Mouse (Mus musculus): Measurements from ENCODE around the gene Eva1c.

Gene Eva1c

DNA sequence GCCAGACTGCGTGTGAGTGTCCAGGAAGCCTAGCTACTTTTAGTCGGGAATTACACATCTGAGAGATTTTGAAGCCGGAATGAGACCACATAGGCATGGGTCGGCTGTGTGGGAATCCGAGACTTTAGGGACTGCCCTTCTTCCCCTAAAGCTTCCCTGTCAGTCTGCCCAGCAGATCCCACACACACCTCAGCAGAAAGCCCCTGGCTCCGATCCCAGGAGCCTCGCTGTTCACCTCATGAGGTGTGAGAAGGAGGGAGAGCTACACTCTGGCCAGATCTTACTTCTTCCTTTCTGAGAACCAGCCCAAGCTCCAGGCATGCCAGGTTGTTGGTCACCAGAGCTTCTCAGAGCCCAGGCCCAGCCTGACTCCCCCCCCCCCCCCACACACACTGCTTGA, 38.2 kb downstream of the Eva1c start:
- no peak for DNase-seq (ENCODE audit: extremely low spot score, low spot score)

DNA sequence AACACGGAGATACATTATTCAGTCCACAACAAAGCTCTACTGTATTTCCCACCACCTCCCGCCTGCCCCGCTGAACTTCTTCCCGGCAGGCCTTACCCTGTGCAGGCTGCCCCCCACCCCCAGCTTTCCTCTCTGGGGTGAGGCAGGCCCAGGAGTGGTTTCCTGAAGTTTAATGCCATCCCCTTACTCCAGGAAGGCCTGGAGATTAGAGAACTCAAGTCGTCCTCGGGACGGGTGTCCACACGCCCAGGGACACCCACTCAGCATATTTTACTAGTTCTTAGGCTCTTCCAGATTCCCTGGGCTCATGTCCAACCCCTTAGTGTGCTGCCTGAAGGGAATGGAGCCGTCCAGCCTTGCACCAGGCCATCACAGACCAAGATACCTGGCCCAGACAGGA, 39.1 kb downstream of the Eva1c start:
- DNase-seq (ENCODE audit: extremely low spot score, low spot score) = no peak

DNA sequence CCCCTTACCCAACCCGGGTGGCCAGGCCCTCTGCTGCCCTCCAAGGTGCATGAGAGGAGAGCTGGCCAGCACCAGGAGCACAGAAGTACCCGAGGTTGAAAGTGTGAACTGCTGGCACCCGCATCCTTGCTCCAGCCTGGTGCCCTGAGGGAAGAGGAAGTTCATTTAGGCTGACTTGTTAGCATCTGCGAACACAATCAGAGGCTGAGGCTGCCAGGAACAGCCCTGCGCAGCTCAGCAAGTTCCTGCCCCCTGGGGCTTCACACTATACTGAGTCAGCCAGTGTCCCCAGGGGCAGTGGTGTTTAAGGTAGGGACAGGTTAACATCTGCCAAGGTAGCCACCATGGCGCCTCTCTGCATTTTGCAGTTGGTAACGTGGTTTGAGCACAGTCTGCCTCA, 41.6 kb downstream of the Eva1c start:
- no peak for DNase-seq (ENCODE audit: extremely low spot score, low spot score)

DNA sequence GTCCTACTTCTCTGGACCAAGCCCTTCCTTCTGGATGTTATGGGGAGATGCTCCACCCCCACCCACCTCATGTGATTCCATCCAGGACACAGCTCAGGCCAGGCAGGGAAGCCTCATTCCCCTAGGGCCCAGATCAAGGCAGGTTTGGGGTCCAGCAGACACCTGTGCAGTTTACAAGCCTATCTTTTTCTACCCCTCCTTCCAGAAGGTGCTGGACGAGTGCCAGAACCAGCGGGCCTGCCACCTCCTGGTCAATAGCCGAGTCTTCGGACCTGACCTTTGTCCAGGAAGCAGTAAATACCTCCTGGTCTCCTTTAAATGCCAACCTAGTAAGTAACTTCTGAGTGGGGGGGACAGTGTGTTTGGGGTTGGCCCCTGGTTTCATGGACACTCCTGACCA, 42.8 kb downstream of the Eva1c start:
- no peak for DNase-seq (ENCODE audit: extremely low spot score, low spot score)

DNA sequence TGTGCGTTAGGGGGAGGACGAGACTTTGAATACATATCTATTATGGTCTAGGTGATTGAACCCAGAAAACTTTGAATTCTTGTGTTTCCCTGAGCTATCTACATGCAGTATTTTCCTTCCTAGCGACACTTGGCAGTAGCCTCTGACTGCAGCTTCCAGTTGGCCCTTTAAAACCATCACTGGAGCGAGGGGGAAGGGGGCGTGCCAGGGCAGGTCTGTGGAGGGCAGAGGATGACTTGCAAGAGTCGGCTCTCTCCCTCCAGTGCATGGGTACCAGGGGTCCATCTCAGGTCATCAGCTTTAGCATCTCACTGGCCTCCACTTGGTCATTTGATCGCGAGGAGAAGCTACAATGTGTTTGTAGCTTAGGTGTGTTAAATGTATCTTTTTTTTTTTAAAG, 46.4 kb downstream of the Eva1c start:
- DNase-seq (ENCODE audit: extremely low spot score, low spot score) = no peak

DNA sequence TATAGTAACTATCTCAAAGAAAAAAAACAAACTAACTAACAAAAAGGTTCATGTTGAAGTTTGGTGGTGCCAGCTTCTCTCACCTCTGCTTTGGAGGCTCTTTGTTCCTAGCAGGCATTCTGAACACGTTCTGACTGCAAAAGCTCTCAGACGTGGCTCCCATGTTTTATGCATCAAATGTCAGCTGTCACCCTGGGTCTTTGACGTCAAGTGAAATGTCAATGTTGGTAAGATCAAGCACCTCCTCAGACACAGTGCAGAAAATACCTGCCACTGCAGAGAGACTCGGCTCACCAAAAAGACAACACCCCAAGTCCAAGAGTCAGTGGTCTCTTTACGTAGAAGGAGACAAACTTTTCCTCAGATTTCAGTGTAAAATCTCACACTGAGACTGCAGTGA, 48.0 kb downstream of the Eva1c start:
- DNase-seq (ENCODE audit: extremely low spot score, low spot score) = no peak

DNA sequence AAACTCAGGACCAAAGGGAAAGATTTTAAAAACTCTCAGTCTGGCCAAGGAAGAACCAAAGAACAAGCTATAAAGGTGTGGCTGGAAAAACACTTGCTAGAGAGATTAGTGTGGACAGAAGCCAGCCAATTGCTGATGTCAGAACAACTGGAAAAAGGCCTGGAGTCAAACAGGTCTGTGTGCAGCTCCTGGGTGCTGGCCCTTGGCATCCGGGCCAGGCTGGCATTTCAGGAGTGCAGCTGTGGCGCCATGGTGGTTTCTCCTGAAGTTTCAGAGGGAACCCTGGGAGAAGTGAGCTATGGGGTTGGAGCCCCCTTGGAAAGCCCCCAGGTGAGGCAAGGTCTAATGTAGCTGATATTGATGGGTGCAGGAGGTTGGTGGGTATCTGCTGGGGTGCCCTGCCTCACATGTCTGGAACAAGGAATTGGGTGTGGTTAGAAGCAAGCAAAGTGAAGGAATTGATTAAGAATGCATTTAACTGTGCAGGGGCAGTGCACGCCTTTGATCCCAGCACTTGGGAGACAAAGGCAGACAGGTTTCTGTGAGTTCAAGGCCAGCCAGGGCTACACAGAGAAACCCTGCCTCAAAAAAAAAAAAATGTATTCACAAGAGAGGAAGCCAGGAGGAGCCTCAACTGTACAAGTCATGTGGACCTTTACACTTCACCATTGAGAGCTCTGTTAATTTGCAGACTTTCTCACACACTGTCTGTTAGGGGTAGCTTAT, 51.8 kb downstream of the Eva1c start:
- no peak for DNase-seq (ENCODE audit: extremely low spot score, low spot score)

DNA sequence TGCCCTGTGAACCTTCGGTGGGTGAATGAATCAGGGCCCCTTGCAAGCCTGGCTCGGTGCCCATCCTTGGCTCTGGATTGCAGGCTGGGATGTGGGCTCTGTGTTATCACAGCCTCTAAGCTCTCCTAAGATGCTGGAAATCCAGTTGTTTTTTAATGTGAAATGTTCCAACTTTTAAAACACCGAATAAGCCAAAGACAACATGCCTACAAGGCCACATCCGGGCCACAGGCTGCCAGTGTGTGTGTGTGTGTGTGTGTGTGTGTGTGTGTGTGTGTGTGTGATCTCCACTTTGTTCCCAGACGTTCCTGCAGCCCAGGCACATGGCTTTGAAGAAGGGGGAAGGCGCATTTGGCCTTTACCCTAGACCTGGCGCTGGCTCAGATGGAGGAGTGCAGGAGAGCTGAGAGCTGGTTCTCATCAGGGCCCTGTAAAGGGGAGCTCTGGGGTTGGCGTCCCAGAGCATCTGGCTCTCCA, 56.0 kb downstream of the Eva1c start:
- no peak for DNase-seq (ENCODE audit: extremely low spot score, low spot score)

DNA sequence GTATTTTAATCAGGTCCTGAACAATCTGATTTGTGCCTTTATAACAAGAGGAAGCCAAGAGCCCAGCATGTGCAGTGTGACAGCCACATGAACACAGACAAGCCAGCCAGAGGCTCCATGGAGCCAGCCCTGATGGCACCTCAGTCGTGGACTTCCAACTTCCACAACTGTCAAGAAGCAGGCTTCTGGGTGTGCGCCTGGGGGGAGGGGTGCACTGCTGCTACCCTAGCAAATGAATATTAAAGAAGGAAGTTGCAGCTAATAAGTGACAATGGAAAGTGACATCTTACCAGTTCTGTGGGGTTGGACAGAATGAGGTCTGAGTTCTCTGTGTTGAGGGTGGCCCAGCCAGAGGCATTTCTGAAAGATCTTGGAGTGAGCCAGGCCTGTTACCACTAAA, 58.8 kb downstream of the Eva1c start:
- no peak for DNase-seq (ENCODE audit: extremely low spot score, low spot score)

DNA sequence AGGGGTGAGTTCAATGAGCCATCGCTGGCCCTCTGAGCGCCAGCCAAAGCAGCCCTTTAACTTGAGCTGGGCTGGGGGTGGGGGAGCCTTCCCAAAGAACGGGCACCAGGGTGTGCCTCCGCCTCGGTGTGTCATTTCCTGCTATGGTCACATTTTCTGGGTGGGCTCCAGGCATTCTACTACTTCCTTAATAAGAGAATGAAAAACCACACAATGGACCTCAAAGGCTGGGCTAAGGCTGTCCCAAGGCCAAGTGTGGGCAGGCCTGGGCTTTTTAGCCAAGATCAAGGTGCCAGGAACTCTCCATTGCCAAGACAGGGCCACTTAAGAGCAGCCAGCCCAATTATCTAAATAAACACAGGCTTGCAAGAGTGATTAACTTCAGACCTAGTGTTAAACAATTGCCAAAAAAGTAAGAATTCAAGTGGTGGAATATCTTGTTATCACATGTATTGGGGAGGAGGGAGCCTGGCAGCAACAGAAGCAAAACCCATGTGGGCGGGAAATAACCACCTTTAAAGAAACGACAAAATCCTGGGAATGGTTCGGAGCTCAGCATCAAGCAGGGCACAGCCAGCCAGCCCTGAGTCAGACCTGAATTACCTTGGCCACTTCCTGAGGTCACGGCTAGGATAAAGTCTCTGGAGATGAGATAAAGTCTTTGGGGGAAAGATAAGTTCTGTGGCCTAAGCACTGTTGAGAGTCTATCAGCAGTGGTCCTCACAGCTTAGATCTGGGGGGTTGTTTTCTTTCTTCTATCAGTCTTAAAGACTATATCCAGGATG, 59.5 kb downstream of the Eva1c start:
- no peak for DNase-seq (ENCODE audit: extremely low spot score, low spot score)

DNA sequence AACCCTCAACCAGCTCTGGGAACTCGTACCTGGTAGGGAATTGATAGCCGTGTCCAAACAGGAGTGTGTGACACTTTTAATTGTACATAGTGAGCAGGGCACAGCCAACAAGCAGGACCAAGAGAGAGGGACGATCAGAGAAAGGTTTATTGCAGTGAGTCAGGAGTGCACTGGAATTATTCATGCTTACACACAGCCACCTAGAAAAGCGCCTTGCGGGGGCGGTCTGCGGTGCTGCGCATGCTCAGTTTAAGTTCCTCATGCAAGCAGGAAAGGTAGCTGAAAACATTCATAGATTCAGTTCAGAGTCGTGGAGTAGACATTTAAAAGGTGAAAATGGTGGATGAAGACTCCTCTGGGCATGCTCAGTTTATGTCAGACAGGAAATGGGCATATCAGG, 64.2 kb downstream of the Eva1c start:
- DNase-seq (ENCODE audit: extremely low spot score, low spot score) = no peak

DNA sequence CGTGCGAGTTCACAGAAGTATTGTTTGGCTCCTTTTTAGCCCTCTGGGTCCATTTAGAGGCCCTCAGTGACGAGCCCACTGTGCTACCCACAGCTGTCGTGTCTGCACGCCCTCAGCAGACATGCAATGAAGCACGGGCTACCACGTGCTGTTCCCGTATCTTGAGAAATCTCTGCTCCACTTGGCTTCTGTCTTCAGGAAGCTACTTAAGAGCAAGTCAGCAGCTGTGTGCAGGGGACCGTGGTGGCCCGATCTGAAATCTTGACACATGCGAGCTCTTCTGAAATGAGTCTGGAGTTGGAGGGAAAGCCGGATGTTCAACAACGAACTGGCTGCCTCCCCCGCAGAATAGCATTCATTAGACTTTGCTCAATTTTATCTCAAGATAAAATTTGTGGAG, 65.1 kb downstream of the Eva1c start:
- DNase-seq (ENCODE audit: extremely low spot score, low spot score) = no peak

DNA sequence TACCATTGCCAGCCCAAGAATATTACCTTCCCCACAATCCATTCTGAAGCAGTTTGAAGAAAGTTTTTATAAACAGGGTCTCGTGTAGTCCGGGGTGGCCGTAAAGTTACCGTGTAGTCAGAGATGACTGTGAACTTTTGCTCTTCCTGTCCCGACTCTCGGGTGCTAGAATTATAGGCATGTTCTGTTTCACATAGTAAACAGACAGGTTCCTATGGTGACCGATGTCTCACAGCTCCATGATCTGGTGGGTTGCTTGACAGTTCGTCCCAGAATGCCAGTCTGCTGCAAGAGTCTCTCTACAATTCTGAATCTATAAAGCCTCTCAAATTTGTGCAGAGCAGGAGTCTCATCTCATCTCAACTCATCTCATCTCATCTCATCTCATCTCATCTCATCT, 65.6 kb downstream of the Eva1c start:
- DNase-seq (ENCODE audit: extremely low spot score, low spot score) = no peak

DNA sequence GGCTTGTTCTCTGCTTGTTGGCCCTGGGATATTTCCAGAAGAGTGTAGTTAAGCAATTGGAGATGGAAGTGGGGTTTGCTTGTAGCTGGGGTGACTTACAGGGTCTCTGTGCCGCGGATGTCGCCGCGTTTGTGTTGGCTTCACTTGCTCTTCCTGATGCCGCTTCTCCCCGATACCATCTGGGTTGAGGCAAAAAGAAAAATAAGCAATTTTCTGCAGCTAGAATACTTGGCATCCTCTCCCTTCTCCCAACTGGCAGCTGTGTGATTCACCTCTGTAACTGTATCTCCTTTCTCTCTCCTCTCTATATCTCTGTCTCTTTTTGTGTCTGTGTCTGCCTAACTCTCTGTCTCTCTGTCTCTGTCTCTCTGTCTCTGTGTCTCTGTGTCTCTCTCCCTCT, 66.5 kb downstream of the Eva1c start:
- no peak for DNase-seq (ENCODE audit: extremely low spot score, low spot score)

DNA sequence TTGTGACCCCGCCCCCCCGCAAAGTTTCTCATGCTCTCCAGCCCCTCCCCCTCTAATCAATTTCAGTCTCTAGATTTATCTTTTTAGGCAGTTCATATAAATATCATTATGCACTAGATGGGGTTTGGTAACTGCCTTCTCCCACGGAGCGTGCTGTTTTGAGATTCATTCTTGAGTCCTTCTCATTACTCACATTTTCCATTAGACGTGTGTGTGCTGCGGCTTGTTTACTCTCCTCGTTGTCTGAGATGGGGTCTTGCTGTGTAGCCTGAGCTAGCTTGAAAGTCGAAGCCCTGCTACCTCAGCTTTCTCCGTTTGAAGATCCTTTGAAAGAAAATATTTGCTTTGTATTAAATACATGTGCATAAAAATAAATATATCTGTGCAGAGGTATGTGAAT, 67.3 kb downstream of the Eva1c start:
- DNase-seq (ENCODE audit: extremely low spot score, low spot score) = no peak

DNA sequence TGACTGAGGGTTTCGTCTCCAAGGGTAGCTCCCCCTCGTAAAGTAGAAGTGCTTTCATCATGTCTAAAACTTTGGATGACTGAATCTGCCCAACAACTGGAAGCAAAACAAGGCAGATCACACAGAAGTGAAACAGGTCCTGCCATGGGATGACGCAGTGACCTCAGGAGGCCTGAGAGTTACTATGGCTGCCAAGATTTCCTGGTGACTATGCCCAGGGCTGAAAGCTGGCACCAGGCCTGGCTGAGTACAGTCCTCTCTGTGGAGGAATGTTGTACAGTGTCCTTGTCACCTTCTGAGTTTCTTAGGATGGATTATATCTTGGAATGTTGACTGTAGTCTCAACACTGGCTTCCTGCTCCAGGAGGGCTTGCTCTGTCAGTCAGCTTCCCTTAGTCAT, 71.1 kb downstream of the Eva1c start:
- no peak for DNase-seq (ENCODE audit: extremely low spot score, low spot score)

DNA sequence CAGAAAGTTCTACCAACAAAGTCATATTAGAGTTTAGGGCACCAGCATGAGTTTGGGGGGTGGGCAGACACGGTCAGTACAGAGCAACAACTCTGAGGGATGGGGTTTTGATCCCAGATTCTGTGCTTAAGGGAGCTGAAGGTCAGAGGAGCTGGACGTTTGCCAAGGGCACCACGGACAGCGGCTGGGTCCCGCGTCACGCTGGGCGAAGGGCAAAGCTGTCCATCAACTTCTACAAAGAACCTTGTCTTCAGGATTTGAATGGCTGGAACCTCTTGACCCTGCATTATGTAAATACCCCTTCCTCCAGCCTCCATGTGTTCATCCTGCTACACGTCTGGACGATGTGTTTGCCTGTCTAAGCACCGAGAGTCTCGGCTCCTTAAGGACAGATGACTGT, 73.0 kb downstream of the Eva1c start:
- peak; percentile 34 for DNase-seq (ENCODE audit: extremely low spot score, low spot score)

DNA sequence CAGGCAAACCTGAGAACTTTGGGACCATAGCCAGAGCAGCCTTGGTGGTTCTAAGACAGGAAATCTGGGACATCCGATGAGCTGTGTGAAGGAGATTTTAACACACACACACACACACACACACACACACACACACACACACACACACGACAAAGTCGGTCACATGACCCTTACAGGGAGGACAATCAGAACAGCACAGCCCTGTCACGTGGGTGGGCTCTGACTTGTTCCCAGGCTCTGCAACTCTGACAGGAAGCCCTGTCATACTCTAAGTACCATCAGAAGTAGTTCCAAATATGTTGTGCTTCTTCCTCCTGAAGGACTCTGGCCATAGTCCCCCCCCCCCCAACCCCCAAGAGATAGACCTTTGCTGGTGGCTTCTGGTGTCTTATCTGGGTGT, 74.8 kb downstream of the Eva1c start:
- DNase-seq (ENCODE audit: extremely low spot score, low spot score) = no peak

DNA sequence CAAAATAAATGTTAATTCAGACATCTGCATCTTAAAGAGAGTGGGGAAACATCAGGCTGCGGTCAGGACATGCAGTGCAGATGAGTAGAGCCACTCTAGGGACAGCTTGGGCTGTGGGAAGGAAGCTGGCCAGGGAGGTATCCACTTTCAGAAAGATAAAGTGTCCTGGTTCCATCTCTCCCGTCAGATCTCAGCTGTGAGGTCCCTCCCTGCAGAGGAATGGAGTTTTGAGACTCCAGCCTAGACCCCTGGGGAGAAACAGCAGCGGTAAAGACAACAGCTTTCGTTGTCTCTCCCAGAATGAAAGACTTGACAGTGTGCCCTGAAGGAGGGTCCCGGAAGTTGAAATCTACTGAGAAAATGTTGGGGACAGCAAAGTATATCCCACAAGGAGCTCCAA, 76.8 kb downstream of the Eva1c start:
- no peak for DNase-seq (ENCODE audit: extremely low spot score, low spot score)

DNA sequence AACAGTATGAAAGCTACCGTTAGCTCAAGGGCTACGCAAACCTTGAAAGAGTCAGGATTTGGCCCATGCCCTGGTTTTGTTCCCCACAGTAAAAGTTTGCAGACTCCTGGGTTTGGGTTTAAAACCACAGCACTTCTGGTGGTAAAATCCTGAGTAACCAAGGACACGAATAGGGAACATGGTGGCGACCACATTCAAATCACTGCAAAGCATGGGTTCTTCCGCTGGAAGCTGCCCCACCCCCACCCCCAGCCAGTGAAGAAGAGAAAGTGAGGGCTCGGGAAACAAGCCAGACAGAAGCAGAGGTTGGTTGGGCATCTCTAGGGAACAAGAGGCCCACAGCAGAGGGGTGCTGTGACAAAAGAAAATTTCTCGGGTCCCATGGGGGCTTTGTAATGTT, 80.7 kb downstream of the Eva1c start:
- DNase-seq (ENCODE audit: extremely low spot score, low spot score) = no peak

DNA sequence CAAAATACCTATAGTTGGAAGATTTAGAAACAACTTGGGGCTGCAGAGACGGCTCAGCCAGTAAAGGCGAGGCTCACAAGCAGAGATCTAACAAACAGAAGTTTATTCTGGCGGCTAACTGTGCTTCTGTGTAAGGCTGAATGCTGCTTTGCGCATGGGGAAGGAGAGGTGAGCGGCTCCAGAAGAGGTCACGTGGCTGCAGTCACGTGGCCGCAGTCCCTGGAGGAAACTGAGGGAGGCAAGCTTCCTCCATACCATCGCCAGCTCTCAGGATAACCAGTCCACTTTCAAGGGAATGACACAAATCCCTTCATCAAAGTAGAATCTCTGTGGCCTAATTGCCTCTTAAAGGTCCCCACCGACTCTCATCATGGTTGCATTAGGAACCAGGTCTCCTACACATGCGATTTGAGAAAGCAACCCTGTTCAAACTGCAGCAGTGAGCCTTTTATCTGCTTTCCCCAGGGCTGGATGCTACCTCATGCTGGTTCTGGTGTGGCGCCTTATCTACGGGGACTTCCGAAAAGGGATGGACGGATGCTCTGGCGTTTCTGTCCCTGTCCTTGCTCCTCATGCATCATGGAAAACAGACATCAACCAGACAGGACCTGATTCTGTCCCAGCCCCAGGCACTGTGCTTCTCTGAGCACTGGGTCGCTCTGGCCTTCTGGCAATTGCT, 84.5 kb downstream of the Eva1c start:
- DNase-seq (ENCODE audit: extremely low spot score, low spot score) = no peak

DNA sequence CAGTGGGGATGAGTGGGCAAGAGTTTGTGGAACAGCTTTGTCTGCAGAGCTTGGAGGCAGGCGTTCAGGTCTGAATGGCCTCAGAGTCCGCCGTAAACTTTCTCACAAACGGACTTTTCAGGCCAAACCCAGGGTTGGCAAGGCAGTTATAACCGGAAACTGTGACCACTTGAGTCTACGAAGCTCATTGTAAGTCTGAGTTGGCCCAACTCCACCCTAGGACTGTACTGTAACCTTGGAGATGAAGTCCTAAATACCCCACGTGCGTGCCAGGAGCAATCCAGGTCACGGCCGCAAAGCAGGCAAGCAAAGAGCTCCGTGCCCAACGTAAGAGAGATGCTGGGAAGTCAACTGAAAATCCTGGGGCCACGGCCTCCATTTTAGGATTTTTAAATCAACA, 85.2 kb downstream of the Eva1c start:
- DNase-seq (ENCODE audit: extremely low spot score, low spot score) = no peak

All from neural tube, embryonic 10.5 days (tissue).